Mouse (Mus musculus) gonadal fat pad, adult 2 months (tissue): ENCODE results near the gene Slc15a5. TPM values are rescaled to one million over a fixed set of nuclear protein-coding genes. Genes with fewer than 3 reads are reported as not detected.
A peak's percentile ranks its signal among the peaks of the same experiment; 100 is the strongest.

Source experiments
- DNase-seq: peaks from one replicate; pipeline ENCODE4 v3.0.0-alpha.2; 2012; ENCODE audit warnings: low read depth
- polyA plus RNA-seq: library from polyadenylated mRNA; depleted of rRNA; stranded (reverse); fragments of >200 nt; gene quantifications from 2 replicates; pipeline ENCODE4 v1.2.3, GENCODE M21; 2012; rRNA removed

Slc15a5 gene
- polyA plus RNA-seq, 1 experiment, result 0.93 TPM

DNA sequence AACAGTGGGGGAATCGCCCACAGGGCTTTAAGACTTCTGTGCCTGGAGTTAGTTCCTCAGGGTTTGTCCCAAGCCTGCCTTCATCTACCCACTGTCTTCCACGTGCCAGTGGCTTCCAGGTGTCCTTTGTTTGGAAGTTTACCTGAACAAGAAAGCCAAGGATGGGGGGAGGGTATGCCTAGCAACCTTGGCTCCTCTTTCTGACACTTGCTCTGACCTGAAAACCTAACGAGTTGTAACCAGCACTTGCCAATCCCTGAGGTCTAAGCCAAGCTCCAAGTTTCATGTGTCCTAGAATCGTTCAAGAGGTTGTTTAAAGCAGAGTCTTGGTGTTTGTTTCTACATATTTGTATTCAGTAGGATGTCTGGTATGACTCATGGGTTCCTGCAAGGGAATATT, 116.9 kb downstream of the Slc15a5 start:
- DNase-seq, result peak; percentile 63

DNA sequence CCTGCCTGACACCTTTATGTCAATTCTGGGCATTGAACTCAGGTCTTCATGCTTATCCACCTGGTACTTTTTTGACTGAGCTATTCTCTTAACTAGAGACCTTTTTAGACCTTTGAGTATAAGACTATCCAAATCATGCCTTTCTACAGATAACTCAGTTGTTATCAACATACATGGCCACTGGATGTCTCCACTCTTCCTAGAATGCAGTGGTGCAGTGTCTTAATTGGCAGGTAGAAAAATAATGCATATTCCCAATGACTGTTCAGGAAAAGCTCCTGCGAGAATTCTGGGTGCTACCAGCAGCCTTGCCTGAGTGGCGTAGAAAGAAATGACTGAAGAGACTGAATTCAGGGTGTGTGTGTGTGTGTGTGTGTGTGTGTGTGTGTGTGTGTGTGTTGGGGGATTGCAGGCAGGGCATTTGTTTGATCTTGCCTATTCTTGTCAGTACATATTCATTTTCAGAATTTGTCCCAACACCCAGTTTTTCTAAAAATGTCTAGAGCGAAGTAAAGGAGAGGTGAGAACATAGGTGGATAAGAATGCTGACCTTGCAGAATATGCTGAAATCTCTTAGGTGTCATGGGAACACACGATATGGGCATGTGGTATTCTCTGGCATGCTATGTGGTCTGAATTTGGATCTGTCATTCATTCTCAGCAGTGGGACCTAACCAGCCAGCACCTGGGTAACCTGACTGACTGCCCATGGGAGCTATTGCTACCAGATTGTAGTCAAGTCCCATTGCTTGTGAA, 119.5 kb downstream of the Slc15a5 start:
- DNase-seq, result no peak

DNA sequence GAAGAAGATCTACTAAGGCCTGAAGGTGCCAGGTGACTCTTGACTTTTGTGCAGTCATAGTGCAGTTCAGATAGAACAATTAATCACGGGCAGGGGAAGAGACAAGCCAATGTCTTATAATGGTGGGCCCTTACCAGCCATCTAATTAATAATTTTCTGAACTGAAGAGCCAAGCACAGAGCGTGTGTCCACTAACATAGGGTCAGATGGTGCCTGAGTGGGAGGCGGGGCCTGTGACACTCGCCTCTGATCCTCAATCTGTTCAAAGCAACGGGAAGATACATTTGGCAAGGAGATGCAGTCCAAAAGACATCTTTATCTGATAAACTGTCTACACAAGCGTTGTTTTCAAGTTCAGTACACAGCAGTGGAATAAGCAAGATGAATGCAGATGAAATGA, 122.1 kb downstream of the Slc15a5 start:
- DNase-seq, result no peak

DNA sequence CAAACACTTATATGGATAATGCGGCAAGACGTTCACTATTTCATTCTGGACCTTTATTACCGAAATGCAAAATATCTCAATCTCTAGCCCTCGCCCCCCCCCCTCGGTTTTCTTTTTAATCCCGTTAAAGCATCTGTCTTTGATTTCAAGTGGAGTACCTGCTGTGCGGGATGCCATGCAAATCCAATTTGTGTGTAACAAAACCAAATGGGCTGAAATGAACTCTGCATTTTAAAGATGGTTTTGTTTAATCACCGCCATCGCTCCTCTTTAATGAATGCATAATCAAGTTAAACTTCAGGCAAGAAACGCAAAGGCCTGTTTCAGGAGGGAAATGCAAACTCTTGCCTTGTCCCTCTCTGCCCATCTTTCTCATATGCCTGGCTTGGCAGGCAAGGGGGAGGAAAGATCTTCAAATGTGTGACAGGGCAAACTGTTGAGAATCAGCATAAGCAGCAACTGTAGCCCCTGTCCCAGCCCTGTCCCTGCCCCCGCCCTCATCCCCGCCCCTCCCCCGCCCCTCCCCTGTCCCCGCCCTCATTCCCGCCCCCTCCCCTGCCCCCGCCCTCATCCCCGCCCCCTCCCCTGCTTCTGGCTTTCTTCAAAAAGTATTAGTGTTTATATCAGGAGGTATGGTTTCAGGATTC, 122.8 kb downstream of the Slc15a5 start:
- DNase-seq, result no peak

DNA sequence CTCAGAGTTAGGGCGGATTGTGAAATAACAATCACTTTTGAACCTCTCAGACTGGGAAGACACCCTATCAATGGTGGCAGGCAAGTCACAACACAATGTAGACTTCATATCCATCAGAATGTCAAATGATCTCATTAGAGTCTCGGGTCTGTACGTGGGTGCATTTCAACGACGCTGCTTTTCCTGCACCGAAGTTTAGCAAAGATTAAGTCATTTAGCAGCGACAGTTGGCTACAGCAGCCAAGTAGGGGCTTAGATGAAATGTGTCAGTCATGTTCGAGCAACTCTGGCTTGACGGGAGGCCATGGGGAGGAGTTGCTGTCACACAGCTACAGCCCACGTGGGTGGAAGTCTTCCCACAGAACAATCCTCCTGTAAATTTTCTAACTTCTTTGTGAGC, 133.2 kb downstream of the Slc15a5 start:
- no peak for DNase-seq

DNA sequence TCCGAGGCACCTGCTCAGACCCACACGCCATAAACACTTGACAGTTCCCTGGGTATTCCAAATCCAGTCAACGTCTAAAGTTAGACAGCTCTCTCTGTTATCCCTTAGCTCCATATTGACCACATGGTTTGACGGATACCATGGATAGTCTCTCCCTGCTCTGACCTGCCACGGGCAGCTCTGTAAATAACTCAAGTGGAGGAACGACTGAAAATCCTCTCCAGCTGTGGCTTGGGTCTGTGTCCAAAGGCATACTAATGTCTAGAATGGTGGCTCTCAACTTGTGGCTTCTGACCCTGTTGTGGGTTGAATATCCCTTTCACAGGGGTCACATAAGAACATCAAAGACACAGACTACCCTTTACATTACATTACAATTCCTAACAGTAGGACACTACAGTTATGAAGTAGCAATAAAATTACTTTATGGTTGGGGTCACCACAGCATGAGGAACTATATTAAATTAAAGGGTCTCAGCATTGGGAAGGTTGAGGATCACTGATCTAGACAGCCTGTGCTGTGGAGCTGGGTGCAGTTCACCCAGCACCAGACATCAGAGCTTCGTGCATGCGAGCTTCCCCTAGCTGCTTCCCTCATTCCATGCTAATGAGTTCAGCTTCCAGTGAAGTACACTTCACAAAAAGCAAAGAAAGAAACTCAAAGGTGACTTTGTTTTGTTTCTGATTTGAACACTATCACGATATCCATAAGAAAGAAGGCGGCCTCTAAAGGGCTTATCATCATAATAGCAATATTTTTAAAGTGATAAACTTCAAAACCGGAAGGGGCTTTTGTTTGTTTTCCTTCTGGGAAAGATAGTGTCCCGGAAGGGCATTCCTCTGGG, 139.1 kb downstream of the Slc15a5 start:
- DNase-seq, result no peak

DNA sequence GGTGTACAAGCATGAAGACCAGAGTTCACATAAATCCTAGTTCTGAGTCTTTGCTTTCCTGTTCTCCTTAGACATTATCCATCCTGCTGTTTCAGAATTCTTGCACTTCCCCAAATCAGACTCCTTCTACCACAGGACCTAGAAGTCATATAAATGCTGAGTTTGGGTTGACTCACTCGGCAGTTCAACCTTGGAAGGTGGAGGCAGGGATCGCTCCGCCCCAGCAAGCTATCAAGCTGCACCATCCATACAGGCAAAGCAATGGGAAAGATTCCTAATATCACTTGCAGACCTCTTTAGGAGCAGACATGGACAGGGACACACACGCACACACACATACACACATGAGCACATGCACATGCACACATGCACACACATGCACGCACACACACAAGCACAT, 142.2 kb downstream of the Slc15a5 start:
- DNase-seq, result no peak

DNA sequence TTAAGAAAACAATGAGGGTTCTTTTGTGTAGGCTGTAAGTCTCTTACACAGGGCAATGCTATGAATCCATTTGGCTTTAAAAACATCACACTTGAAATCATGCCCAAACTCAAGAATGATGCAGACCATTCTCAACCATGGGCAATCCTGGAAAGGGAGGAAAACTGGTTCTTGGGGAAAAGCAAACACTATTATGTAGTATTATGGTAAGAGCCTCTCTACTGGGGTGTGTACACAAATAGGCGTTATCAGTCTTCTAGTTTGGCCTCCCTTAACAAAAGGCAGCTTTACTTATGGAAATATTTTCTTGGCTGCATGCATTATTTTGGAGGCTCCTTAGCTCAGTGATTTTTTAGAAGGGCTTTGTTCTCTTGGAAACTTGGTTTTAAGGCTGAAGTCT, 143.4 kb downstream of the Slc15a5 start:
- no peak for DNase-seq

DNA sequence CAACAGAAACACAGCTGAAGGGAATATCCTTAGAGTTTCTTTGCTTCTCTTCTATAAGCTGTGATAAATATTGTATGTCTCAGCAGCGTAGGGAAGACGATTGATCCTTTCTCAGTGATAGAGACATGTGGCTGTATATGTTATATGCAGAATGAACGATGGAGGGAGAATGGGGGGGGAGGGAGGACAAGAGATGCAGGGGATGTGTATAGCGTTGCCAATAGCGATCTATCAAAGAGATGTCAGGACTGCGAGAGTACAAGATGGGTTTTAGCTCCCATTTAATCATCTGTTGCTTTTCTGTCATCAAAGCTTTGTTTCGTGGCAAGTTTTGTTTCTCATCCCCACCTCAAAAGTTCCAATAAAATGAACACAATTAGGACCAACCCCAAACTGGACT, 143.9 kb downstream of the Slc15a5 start:
- no peak for DNase-seq

DNA sequence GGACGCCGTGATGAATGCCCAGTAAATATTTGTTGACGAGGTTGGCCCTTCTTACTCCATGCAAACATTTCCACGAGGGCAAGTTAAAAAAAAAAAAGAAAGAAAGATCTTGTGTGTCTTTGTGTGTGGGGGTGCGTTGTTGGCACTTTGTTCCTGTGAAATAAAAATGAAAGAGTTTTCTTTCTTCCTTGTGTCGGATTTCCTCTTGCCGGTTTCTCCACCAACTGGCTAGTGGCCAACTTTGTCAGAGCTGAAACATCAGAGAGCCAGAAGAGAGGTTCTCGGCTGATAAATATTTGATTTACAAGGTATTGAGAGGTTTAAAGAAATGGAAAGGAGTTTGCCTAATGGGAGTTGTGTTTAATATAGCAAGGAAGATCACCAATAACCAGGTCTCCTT, 144.4 kb downstream of the Slc15a5 start:
- peak; percentile 5 for DNase-seq

DNA sequence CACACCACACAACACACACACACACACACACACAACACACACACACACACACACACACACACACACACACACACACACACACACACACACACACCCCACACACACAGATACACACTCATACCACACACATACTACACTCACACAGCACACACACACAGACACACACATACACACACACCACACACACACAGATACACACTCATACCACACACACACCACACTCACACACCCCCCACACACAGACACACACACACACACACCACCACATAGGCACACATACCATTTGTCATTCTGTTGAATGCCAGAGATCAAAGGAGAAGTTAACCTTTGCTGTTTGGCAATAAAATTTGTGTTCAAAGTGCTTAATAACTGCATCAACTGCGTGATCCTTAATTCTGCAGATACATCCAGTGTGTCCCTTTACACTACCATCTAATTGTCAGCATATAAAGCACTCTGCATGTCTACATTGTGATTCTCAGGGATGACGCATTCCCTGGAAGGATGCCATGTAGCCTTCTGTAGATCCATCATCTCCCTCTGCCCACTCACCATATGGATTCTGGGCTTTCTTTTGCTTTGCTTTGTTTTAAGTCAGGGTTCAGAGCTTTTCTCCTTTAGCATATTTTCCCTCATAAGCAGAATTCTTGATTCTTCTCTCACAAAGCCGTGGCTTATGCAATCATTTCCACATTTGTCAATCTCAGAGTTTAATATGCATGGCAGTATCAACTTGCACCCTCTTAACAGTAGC, 145.0 kb downstream of the Slc15a5 start:
- peak; percentile 13 for DNase-seq

Other genes starting within 250 kb of the Slc15a5 start
- 1,056 and 1,271 TPM in 2 replicates for gene Mgst1, start 60.4 kb upstream of the Slc15a5 start, polyA plus RNA-seq